Mouse (Mus musculus) CH12.LX (cell line): Measurements from ENCODE around the gene Phex. TPM values are rescaled to one million over a fixed set of nuclear protein-coding genes. Genes with fewer than 3 reads are reported as not detected.

Experiments used
- DNase-seq: peaks from one replicate; pipeline ENCODE4 v3.0.0-alpha.2; 2013; ENCODE audit errors: extremely low read depth
- H3K27ac ChIP-seq: 2 replicates; pipeline ENCODE4 v1.5.1; 2012; ENCODE audit warnings: low read depth, mild to moderate bottlenecking, control low read depth, moderate library complexity; ENCODE audit not compliant: insufficient read depth
- H3K27me3 ChIP-seq: replicated peaks from 2 replicates; pipeline ENCODE3; 2012; ENCODE audit warnings: inconsistent platforms
- H3K36me3 ChIP-seq, 2 experiments: replicated peaks in 1 of 2; 2 replicates each; pipeline versions ENCODE3 to v1.6.1; 2012; ENCODE audit warnings: inconsistent platforms in 1 of 2, low read length in 1 of 2, mild to moderate bottlenecking in 1 of 2, mixed read lengths in 1 of 2, moderate library complexity in 1 of 2; ENCODE audit not compliant: control insufficient read depth in 1 of 2, insufficient read depth in 1 of 2
- H3K4me1 ChIP-seq, 2 experiments: 2 replicates each; pipeline ENCODE4 v1.6.1; 2012; ENCODE audit warnings: inconsistent platforms in 1 of 2, moderate library complexity in 1 of 2; ENCODE audit not compliant: insufficient read depth in 2 of 2, control insufficient read depth in 1 of 2
- H3K4me2 ChIP-seq: 2 replicates; pipeline ENCODE4 v1.6.1; 2012; ENCODE audit warnings: low read depth, mild to moderate bottlenecking, control low read depth; ENCODE audit not compliant: poor library complexity, insufficient read depth, severe bottlenecking
- H3K4me3 ChIP-seq, 3 experiments: fragments of 150-350 bp in 1 of 3; sonication (generic) in 1 of 3; replicated peaks in 1 of 3; 2 replicates each; pipeline versions ENCODE3 to v1.5.1; 2011 to 2012; ENCODE audit warnings: low read depth in 2 of 3, low read length in 2 of 3, mild to moderate bottlenecking in 2 of 3, moderate library complexity in 2 of 3, control low read depth in 1 of 3, improper control_type of control experiment in 1 of 3, inconsistent platforms in 1 of 3, mixed read lengths in 1 of 3; ENCODE audit not compliant: poor library complexity in 1 of 3
- H3K79me2 ChIP-seq: replicated peaks from 2 replicates; pipeline ENCODE4 v1.6.1; 2012; ENCODE audit warnings: mild to moderate bottlenecking, moderate library complexity; ENCODE audit not compliant: control insufficient read depth, poor library complexity, insufficient read depth, severe bottlenecking; ENCODE audit errors: extremely low read depth
- H3K9ac ChIP-seq: 2 replicates; pipeline ENCODE4 v1.6.1; 2012; ENCODE audit warnings: low read depth, mild to moderate bottlenecking, control low read depth, moderate library complexity; ENCODE audit not compliant: insufficient read depth
- H3K9me3 ChIP-seq: replicated peaks from 2 replicates; pipeline ENCODE3; 2012; ENCODE audit warnings: low read length, inconsistent platforms, mixed read lengths
- BHLHE40 ChIP-seq: IDR thresholded peaks from 2 replicates; pipeline ENCODE4 v1.6.1; 2011; ENCODE audit warnings: mild to moderate bottlenecking, low read depth, low read length, improper control_type of control experiment
- CTCF ChIP-seq, 2 experiments: IDR thresholded peaks in 1 of 2; conservative IDR thresholded peaks in 1 of 2; 2 replicates each; pipeline ENCODE4 v1.5.1; 2011 to 2012; ENCODE audit warnings: low read depth in 2 of 2, low read length in 2 of 2, improper control_type of control experiment in 1 of 2, inconsistent platforms in 1 of 2, mild to moderate bottlenecking in 1 of 2, moderate library complexity in 1 of 2
- EP300 ChIP-seq: IDR thresholded peaks from 2 replicates; pipeline ENCODE4 v1.6.1; 2011; ENCODE audit warnings: low read length, improper control_type of control experiment
- ETS1 ChIP-seq: conservative IDR thresholded peaks from 2 replicates; pipeline ENCODE4 v1.6.1; 2012; ENCODE audit warnings: low read depth, mild to moderate bottlenecking, inconsistent platforms, low read length, improper control_type of control experiment, moderate library complexity
- GABPA ChIP-seq: IDR thresholded peaks from 2 replicates; pipeline ENCODE4 v1.6.1; 2012; ENCODE audit warnings: low read depth, low read length, improper control_type of control experiment, inconsistent platforms; ENCODE audit not compliant: insufficient replicate concordance
- IRF4 ChIP-seq: IDR thresholded peaks from 2 replicates; pipeline ENCODE4 v1.6.1; 2014; ENCODE audit warnings: low read depth, mild to moderate bottlenecking, inconsistent platforms, low read length, improper control_type of control experiment
- JUN ChIP-seq: IDR thresholded peaks from 2 replicates; pipeline ENCODE4 v1.6.1; 2011; ENCODE audit warnings: low read depth, mild to moderate bottlenecking, low read length, improper control_type of control experiment, moderate library complexity; ENCODE audit not compliant: insufficient read depth
- JUND ChIP-seq: conservative IDR thresholded peaks from 2 replicates; pipeline ENCODE4 v1.6.1; 2011; ENCODE audit warnings: low read depth, low read length, improper control_type of control experiment
- MEF2A ChIP-seq: IDR thresholded peaks from 2 replicates; pipeline ENCODE4 v1.6.1; 2014; ENCODE audit warnings: low read depth, mild to moderate bottlenecking, inconsistent platforms, low read length, improper control_type of control experiment, borderline replicate concordance
- MYC ChIP-seq: IDR thresholded peaks from 2 replicates; pipeline ENCODE4 v1.6.1; 2011; ENCODE audit warnings: low read depth, mild to moderate bottlenecking, improper control_type of control experiment, low read length
- NELFE ChIP-seq: IDR thresholded peaks from 2 replicates; pipeline ENCODE4 v1.6.1; 2011; ENCODE audit warnings: low read depth, low read length, improper control_type of control experiment
- NRF1 ChIP-seq: IDR thresholded peaks from 2 replicates; pipeline ENCODE4 v1.6.1; 2014; ENCODE audit warnings: low read depth, mild to moderate bottlenecking, inconsistent platforms, low read length, improper control_type of control experiment, moderate library complexity
- POLR2A ChIP-seq: IDR thresholded peaks from 2 replicates; pipeline ENCODE4 v1.6.1; 2011; ENCODE audit warnings: low read depth, mild to moderate bottlenecking, improper control_type of control experiment, low read length
- RAD21 ChIP-seq: IDR thresholded peaks from 2 replicates; pipeline ENCODE4 v1.6.1; 2011; ENCODE audit warnings: low read depth, mild to moderate bottlenecking, low read length, improper control_type of control experiment, moderate library complexity
- RCOR1 ChIP-seq: conservative IDR thresholded peaks from 2 replicates; pipeline ENCODE4 v1.6.1; 2012; ENCODE audit warnings: low read depth, mild to moderate bottlenecking, inconsistent platforms, low read length, improper control_type of control experiment
- SIN3A ChIP-seq: IDR thresholded peaks from 2 replicates; pipeline ENCODE4 v1.6.1; 2012; ENCODE audit warnings: low read length, improper control_type of control experiment, inconsistent platforms
- SMC3 ChIP-seq: IDR thresholded peaks from 2 replicates; pipeline ENCODE4 v1.6.1; 2011; ENCODE audit warnings: low read depth, low read length, improper control_type of control experiment
- TBP ChIP-seq: conservative IDR thresholded peaks from 2 replicates; pipeline ENCODE4 v1.6.1; 2011; ENCODE audit warnings: low read depth, low read length, improper control_type of control experiment
- TCF12 ChIP-seq: IDR thresholded peaks from 2 replicates; pipeline ENCODE4 v1.6.1; 2014; ENCODE audit warnings: low read depth, mild to moderate bottlenecking, inconsistent platforms, low read length, improper control_type of control experiment
- UBTF ChIP-seq: IDR thresholded peaks from 2 replicates; pipeline ENCODE4 v1.6.1; 2012; ENCODE audit warnings: low read depth, mild to moderate bottlenecking, inconsistent platforms, low read length, improper control_type of control experiment, moderate library complexity
- USF2 ChIP-seq: conservative IDR thresholded peaks from 2 replicates; pipeline ENCODE4 v1.6.1; 2011; ENCODE audit warnings: low read depth, low read length, improper control_type of control experiment
- ZNF384 ChIP-seq: IDR thresholded peaks from 2 replicates; pipeline ENCODE4 v1.6.1; 2012; ENCODE audit warnings: low read depth, low read length, improper control_type of control experiment, inconsistent platforms
- dilution Hi-C: fragments of 300-500 bp; cut with MboI; formaldehyde crosslinking; loops from 2 replicates; pipeline ENCODE4 v1.14.3; 2020; ENCODE audit warnings: low sequenced_read_pairs; ENCODE audit not compliant: extremely low pct_unique_long_range_greater_than_20kb, extremely low pct_ligation_motif_present
- in situ Hi-C: fragments of 300-500 bp; cut with MboI; formaldehyde crosslinking; loops from 3 replicates; pipeline ENCODE4 v1.14.3; 2019; ENCODE audit warnings: low sequenced_read_pairs, low pct_ligation_motif_present, low pct_unique_long_range_greater_than_20kb, mixed read lengths
- polyA plus RNA-seq: library from polyadenylated mRNA; unstranded; fragments of >175 nt; gene quantifications from 2 replicates; pipeline ENCODE4 v1.2.1, GENCODE M21; 2012; ENCODE audit warnings: low read depth; ENCODE audit not compliant: insufficient read length
- total RNA-seq, 2 experiments: library from RNA; depleted of rRNA; stranded (reverse); fragments of 300-350 nt in 1 of 2; fragments of >200 nt in 1 of 2; gene quantifications; 2 replicates each; pipeline ENCODE4 v1.2.3; 2012 to 2014

Gene Phex
- total RNA-seq (2012; rRNA removed) (0.08 and 0.17 TPM in 2 replicates), total RNA-seq (2014; rRNA removed) (0.04 and 0.07 TPM in 2 replicates), polyA plus RNA-seq (0.07 and 0.09 TPM in 2 replicates)

DNA sequence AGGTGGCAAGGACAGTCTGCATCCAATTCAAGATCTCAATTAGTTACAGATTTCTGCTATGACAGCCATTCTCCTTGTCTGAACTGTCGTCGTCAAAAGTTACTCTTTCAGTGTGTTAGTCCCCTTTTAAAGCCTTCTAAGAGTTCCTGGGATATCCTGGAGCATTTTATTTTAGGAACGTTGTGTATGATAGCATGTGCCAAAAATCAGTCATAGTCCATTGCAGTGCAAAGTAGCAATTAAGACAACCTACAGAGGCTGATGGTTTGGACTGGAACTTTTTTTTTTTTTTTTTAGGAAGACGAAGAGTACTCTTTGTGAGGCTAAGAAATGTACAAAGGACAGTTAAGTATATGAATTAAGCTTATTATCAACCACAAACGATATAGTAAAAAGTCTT lies at the start of gene Phex:
Gene Phex, minus strand, starts transcription at position 101 of the 400 bp plus-strand sequence.
- in situ Hi-C loops (no loop called here), dilution Hi-C loops (no loop called here)
- Histone ChIP-seq H3K9me3 (no peaks in the 10 kb centered on the region), H3K36me3 (no peaks in the 10 kb centered on the region), H3K27me3 (no peaks in the 10 kb centered on the region), H3K4me1 (no peaks in the 10 kb centered on the region), H3K27ac (no peak within 1 kb of the TSS), H3K79me2 (no peaks in the 10 kb centered on the region), H3K4me2 (no peak within 1 kb of the TSS), H3K9ac (no peak within 1 kb of the TSS), H3K4me3 (no peak within 1 kb of the TSS)
- TF ChIP-seq IRF4 = no peak
- TF ChIP-seq JUN = no peak
- no peak for TF ChIP-seq ZNF384
- TF ChIP-seq ETS1 = no peak
- TF ChIP-seq GABPA = no peak
- no peak for TF ChIP-seq RCOR1
- TF ChIP-seq TBP = no peak
- no peak for TF ChIP-seq NRF1
- TF ChIP-seq UBTF = no peak
- no peak for TF ChIP-seq POLR2A
- TF ChIP-seq SMC3 = no peak
- TF ChIP-seq MEF2A = no peak
- TF ChIP-seq BHLHE40 = no peak
- TF ChIP-seq TCF12 = no peak
- no peak for TF ChIP-seq NELFE
- no peak for TF ChIP-seq SIN3A
- no peak for TF ChIP-seq CTCF (conservative IDR thresholded peaks at IDR 0.05 in 1 of 2, IDR thresholded peaks at IDR 0.05 in 1 of 2; ENCODE audit: low read depth in 2 of 2, low read length in 2 of 2)
- TF ChIP-seq MYC = no peak
- TF ChIP-seq USF2 = no peak
- TF ChIP-seq EP300 = no peak
- DNase-seq = no peak

DNA sequence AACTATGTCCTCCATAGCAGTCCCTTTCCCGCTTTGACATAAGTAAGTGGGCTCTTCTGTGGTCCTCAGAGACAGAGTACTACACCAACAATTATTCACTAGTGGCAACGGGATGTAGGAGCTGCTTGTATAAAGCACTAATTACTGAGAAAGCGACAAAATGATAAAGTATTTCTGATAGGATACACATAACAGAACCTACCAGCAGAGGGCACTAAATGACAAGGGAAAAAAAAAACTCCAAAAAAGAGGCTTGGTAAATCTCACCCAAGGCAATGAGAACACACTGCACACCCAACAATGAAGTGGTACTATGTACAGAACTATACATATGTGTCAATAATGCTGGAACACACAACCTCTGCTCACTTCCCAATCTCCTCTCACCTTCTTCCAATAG lies 47.6 kb upstream of the Phex start:
- peak; percentile 45 for TF ChIP-seq SMC3
- no peak for TF ChIP-seq JUND
- peak in 1 of 2 experiments; percentile 60; a peak in 2 of 4 replicates for TF ChIP-seq CTCF (conservative IDR thresholded peaks at IDR 0.05 in 1 of 2, IDR thresholded peaks at IDR 0.05 in 1 of 2; ENCODE audit: low read depth in 2 of 2, low read length in 2 of 2)
- TF ChIP-seq RAD21 = peak; percentile 68
- peak; percentile 61 for TF ChIP-seq ZNF384
- no peak for TF ChIP-seq EP300
- dilution Hi-C loops (no loop called here), in situ Hi-C loops (no loop called here)
- Histone ChIP-seq H3K27me3 (no peaks in the 10 kb centered on the region), H3K9me3 (no peaks in the 10 kb centered on the region), H3K27ac (no peak overlapping the region), H3K79me2 (no peaks in the 10 kb centered on the region), H3K4me1 (peaks cover 0 to 2% of the 10 kb centered on the region in 2 experiments; a peak in 2 of 4 replicates), H3K4me2 (no peak overlapping the region), H3K36me3 (peaks cover 22 to 54% of the 10 kb centered on the region in 2 experiments), H3K4me3 (no peak overlapping the region), H3K9ac (no peak overlapping the region)
- DNase-seq = no peak
